Mouse (Mus musculus) hindbrain, embryonic 14.5 days (tissue): ENCODE measurements around the gene F7. TPM values are rescaled to one million over a fixed set of nuclear protein-coding genes. Genes with fewer than 3 reads are reported as not detected.

Experiments used
- ATAC-seq: fragments of 200-750 bp; cut with Nextera tagmentation; 2 replicates; pipeline ENCODE4 v1.8.0; 2017; ENCODE audit warnings: moderate number of reproducible peaks, mild to moderate bottlenecking, moderate TSS enrichment, moderate library complexity; ENCODE audit not compliant: low FRiP score
- DNase-seq: peaks from one replicate; pipeline ENCODE4 v3.0.0-alpha.2; 2015; ENCODE audit warnings: low spot score
- H3K27ac ChIP-seq: fragments of 300-500 bp; sonication (generic); 2 replicates; pipeline ENCODE4 v1.5.1; 2014; ENCODE audit warnings: mild to moderate bottlenecking, moderate library complexity
- H3K27me3 ChIP-seq: fragments of 300-500 bp; sonication (generic); 2 replicates; pipeline ENCODE4 v1.6.1; 2014; ENCODE audit warnings: mild to moderate bottlenecking, low read length, mixed read lengths; ENCODE audit not compliant: control insufficient read depth, insufficient read depth
- H3K36me3 ChIP-seq: fragments of 300-500 bp; sonication (generic); replicated peaks from 2 replicates; pipeline ENCODE4 v1.6.1; 2014; ENCODE audit not compliant: control insufficient read depth, insufficient read depth
- H3K4me1 ChIP-seq: fragments of 300-500 bp; sonication (generic); replicated peaks from 2 replicates; pipeline ENCODE4 v1.6.1; 2014; ENCODE audit warnings: antibody characterized with exemption, low read length, mixed read lengths; ENCODE audit not compliant: control insufficient read depth, insufficient read depth
- H3K4me2 ChIP-seq: fragments of 300-500 bp; sonication (generic); replicated peaks from 2 replicates; pipeline ENCODE4 v1.6.1; 2014; ENCODE audit warnings: mild to moderate bottlenecking, moderate library complexity
- H3K4me3 ChIP-seq: fragments of 300-500 bp; sonication (generic); replicated peaks from 2 replicates; pipeline ENCODE4 v1.5.1; 2014; ENCODE audit warnings: mild to moderate bottlenecking, low read length
- H3K9ac ChIP-seq: fragments of 300-500 bp; sonication (generic); 2 replicates; pipeline ENCODE4 v1.6.1; 2014
- H3K9me3 ChIP-seq: fragments of 300-500 bp; sonication (generic); 2 replicates; pipeline ENCODE4 v1.6.1; 2016; ENCODE audit warnings: low read length; ENCODE audit not compliant: control insufficient read depth
- WGBS: fragments of 180-500 bp; shearing (Covaris S2); extraction: QIAGEN DNeasy Blood & Tissue Kit; methylation state at CpG from one replicate; pipeline ENCODE4 v1.1.7; 2014; 5-methylcytosine and 5-hydroxymethylcytosine counted together
- polyA plus RNA-seq: library from polyadenylated mRNA; unstranded; fragments of >200 nt; fragmentation: Nextera tagmentation; extraction: Ambion mirVana; gene quantifications from 2 replicates; pipeline ENCODE4 v1.2.1, GENCODE M21; 2014

The F7 gene
- polyA plus RNA-seq, 1 experiment from 2014 or later = not detected

GRCm38 (mm10) chr8:12987571-12987970 is 38.3 kb upstream of the F7 start:
- DNase-seq (no peak), ATAC-seq (no peak)
- H3K4me2 ChIP-seq = no peak overlapping the region
- no peak overlapping the region for H3K4me3 ChIP-seq
- 82% methylated on average over 8 of the region's 8 CpGs for WGBS
- no peaks in the 10 kb centered on the region for H3K4me1 ChIP-seq
- H3K36me3 ChIP-seq = peaks cover 74% of the 10 kb centered on the region
- no peaks in the 10 kb centered on the region for H3K9me3 ChIP-seq
- H3K9ac ChIP-seq = no peak overlapping the region
- no peak overlapping the region for H3K27ac ChIP-seq
- no peaks in the 10 kb centered on the region for H3K27me3 ChIP-seq

GRCm38 (mm10) chr8:12988722-12989430 is 37.0 kb upstream of the F7 start:
- H3K27ac ChIP-seq = no peak overlapping the region
- H3K9ac ChIP-seq = no peak overlapping the region
- ATAC-seq (no peak), DNase-seq (no peak)
- no peaks in the 10 kb centered on the region for H3K27me3 ChIP-seq
- H3K4me3 ChIP-seq = no peak overlapping the region
- H3K4me1 ChIP-seq = no peaks in the 10 kb centered on the region
- WGBS = 76% methylated on average over 13 of the region's 13 CpGs
- no peaks in the 10 kb centered on the region for H3K9me3 ChIP-seq
- peaks cover 77% of the 10 kb centered on the region for H3K36me3 ChIP-seq
- H3K4me2 ChIP-seq = no peak overlapping the region

GRCm38 (mm10) chr8:12991411-12991810 is 34.4 kb upstream of the F7 start:
- H3K36me3 ChIP-seq = peaks cover 77% of the 10 kb centered on the region

GRCm38 (mm10) chr8:12994468-12994867 is 31.4 kb upstream of the F7 start:
- H3K27ac ChIP-seq = no peak overlapping the region
- 91% methylated on average over 5 of the region's 5 CpGs for WGBS
- H3K36me3 ChIP-seq = peaks cover 87% of the 10 kb centered on the region

More at GRCm38 (mm10) chr8:12991411-12991810, 34.4 kb upstream of the F7 start:
- no peaks in the 10 kb centered on the region for H3K27me3 ChIP-seq
- H3K27ac ChIP-seq = no peak overlapping the region
- H3K4me2 ChIP-seq = no peak overlapping the region
- H3K9me3 ChIP-seq = no peaks in the 10 kb centered on the region
- WGBS = 78% methylated on average over 10 of the region's 10 CpGs
- no peak overlapping the region for H3K9ac ChIP-seq
- H3K4me3 ChIP-seq = no peak overlapping the region
- no peak for ATAC-seq
- DNase-seq = no peak
- H3K4me1 ChIP-seq = no peaks in the 10 kb centered on the region

GRCm38 (mm10) chr8:12995481-12995880 is 30.4 kb upstream of the F7 start:
- ATAC-seq = no peak
- H3K27me3 ChIP-seq = no peaks in the 10 kb centered on the region
- H3K4me1 ChIP-seq = no peaks in the 10 kb centered on the region
- H3K27ac ChIP-seq = no peak overlapping the region
- no peaks in the 10 kb centered on the region for H3K9me3 ChIP-seq
- DNase-seq = peak; percentile 28
- H3K9ac ChIP-seq = no peak overlapping the region
- 58% methylated on average over 5 of the region's 5 CpGs for WGBS
- no peak overlapping the region for H3K4me3 ChIP-seq
- H3K36me3 ChIP-seq = peaks cover 89% of the 10 kb centered on the region
- no peak overlapping the region for H3K4me2 ChIP-seq

More at GRCm38 (mm10) chr8:12994468-12994867, 31.4 kb upstream of the F7 start:
- no peak for ATAC-seq
- no peak for DNase-seq
- Histone ChIP-seq H3K9ac (no peak overlapping the region), H3K9me3 (no peaks in the 10 kb centered on the region), H3K27me3 (no peaks in the 10 kb centered on the region), H3K4me2 (no peak overlapping the region), H3K4me3 (no peak overlapping the region), H3K4me1 (no peaks in the 10 kb centered on the region)

GRCm38 (mm10) chr8:12996831-12997275 is 29.0 kb upstream of the F7 start:
- Histone ChIP-seq H3K27me3 (no peaks in the 10 kb centered on the region), H3K27ac (no peak overlapping the region), H3K9ac (no peak overlapping the region), H3K9me3 (no peaks in the 10 kb centered on the region), H3K4me2 (no peak overlapping the region), H3K4me1 (no peaks in the 10 kb centered on the region), H3K36me3 (peaks cover 93% of the 10 kb centered on the region), H3K4me3 (no peak overlapping the region)
- WGBS = 82% methylated on average over 8 of the region's 8 CpGs
- no peak for DNase-seq
- no peak for ATAC-seq

GRCm38 (mm10) chr8:12998331-12998730 is 27.5 kb upstream of the F7 start:
- no peaks in the 10 kb centered on the region for H3K27me3 ChIP-seq
- H3K4me2 ChIP-seq = no peak overlapping the region
- DNase-seq = no peak
- no peak overlapping the region for H3K27ac ChIP-seq
- ATAC-seq = no peak
- peaks cover 96% of the 10 kb centered on the region for H3K36me3 ChIP-seq
- no peaks in the 10 kb centered on the region for H3K4me1 ChIP-seq
- H3K9me3 ChIP-seq = no peaks in the 10 kb centered on the region
- 82% methylated on average over 7 of the region's 8 CpGs for WGBS
- no peak overlapping the region for H3K4me3 ChIP-seq
- H3K9ac ChIP-seq = no peak overlapping the region

GRCm38 (mm10) chr8:12999793-13000192 is 26.0 kb upstream of the F7 start:
- no peak overlapping the region for H3K9ac ChIP-seq
- H3K9me3 ChIP-seq = no peaks in the 10 kb centered on the region
- ATAC-seq (no peak), DNase-seq (no peak)
- 82% methylated on average over 9 of the region's 9 CpGs for WGBS
- no peaks in the 10 kb centered on the region for H3K4me1 ChIP-seq
- H3K4me2 ChIP-seq = no peak overlapping the region
- no peak overlapping the region for H3K4me3 ChIP-seq
- H3K36me3 ChIP-seq = peaks cover 96% of the 10 kb centered on the region
- no peaks in the 10 kb centered on the region for H3K27me3 ChIP-seq
- H3K27ac ChIP-seq = no peak overlapping the region

GRCm38 (mm10) chr8:13007458-13007857 is 18.4 kb upstream of the F7 start:
- 90% methylated on average over 4 of the region's 4 CpGs for WGBS
- no peak for DNase-seq
- Histone ChIP-seq H3K36me3 (peaks cover 100% of the 10 kb centered on the region), H3K9me3 (no peaks in the 10 kb centered on the region), H3K27me3 (no peaks in the 10 kb centered on the region), H3K27ac (no peak overlapping the region), H3K4me2 (no peak overlapping the region), H3K9ac (no peak overlapping the region), H3K4me3 (no peak overlapping the region), H3K4me1 (no peaks in the 10 kb centered on the region)
- no peak for ATAC-seq

GRCm38 (mm10) chr8:13010313-13010712 is 15.5 kb upstream of the F7 start:
- Histone ChIP-seq H3K4me3 (no peak overlapping the region), H3K27ac (no peak overlapping the region), H3K27me3 (no peaks in the 10 kb centered on the region), H3K9me3 (no peaks in the 10 kb centered on the region), H3K4me2 (no peak overlapping the region), H3K36me3 (peaks cover 100% of the 10 kb centered on the region), H3K9ac (no peak overlapping the region), H3K4me1 (no peaks in the 10 kb centered on the region)
- no peak for DNase-seq
- ATAC-seq = no peak
- 74% methylated on average over 4 of the region's 4 CpGs for WGBS
